Mouse (Mus musculus) thymus, adult 2 months (tissue): ENCODE measurements around the gene Xpnpep1.

Source experiments
- CTCF ChIP-seq: fragments of 200-500 bp; IDR thresholded peaks from 2 replicates; pipeline ENCODE4 v1.5.1; 2012; ENCODE audit warnings: mild to moderate bottlenecking, control low read depth, low read length, moderate library complexity, borderline replicate concordance; ENCODE audit not compliant: control insufficient read depth, poor library complexity, insufficient read depth; ENCODE audit errors: extremely low read depth
- POLR2A ChIP-seq: fragments of 200-500 bp; IDR thresholded peaks from 2 replicates; pipeline ENCODE4 v1.6.1; 2012; ENCODE audit warnings: mild to moderate bottlenecking, low read length, control low read depth, moderate library complexity; ENCODE audit not compliant: control insufficient read depth, poor library complexity, insufficient read depth; ENCODE audit errors: extremely low read depth

DNA sequence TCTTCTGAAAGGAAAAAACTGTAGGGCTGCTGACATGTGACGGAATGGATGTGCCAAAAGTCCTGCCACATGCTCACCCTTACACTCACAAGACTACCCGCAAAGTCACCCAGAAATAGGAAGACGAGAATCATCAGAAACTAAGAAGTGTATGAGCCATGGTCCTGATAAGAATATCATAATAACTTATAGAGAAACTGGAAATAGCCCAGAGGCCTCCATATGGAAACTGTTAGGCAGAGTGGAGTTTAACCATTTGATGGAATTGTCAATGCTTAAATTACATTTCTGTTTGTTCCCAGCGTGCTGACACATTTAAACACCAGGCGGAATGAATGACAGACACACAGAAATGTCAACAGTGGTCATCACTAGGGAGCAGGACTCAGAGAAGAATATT lies 31.1 kb downstream of the Xpnpep1 start:
- no peak for TF ChIP-seq CTCF
- no peak for TF ChIP-seq POLR2A
